Mouse (Mus musculus) ovary, postnatal 10 days (tissue): ENCODE measurements around the gene Wfdc12.
"Not testable (repeated sequence)": the region's sequence is repeated elsewhere in the genome, so short reads cannot be mapped to it uniquely, and the experiment has no call there.

Experiments used
- DNase-seq: peaks from one replicate; pipeline ENCODE4 v3.0.0; 2022; ENCODE audit warnings: low spot score

The Wfdc12 gene

DNA sequence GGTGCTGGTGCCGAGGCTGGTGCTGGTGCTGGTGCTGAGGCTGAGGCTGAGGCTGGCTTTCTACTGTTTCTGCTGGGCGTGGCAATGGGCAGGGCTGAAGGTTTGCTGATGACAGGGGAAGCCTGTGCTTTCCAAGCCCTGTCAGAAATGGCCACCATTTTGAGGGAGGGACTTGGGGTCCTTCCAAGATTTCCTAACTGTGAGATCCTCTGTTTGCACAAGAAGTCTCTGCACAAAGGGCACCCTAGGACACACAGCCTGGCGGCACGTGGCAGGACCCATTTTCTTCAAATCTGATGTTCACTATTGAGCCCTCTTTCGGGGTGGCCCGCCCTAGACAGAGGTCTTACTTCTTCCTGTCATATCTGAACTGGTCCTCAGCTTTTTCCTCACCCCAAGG, at the start of gene Wfdc12:
TSS of gene Wfdc12 (minus strand) at position 33 of the 400 bp plus-strand sequence.
- no peak for DNase-seq

DNA sequence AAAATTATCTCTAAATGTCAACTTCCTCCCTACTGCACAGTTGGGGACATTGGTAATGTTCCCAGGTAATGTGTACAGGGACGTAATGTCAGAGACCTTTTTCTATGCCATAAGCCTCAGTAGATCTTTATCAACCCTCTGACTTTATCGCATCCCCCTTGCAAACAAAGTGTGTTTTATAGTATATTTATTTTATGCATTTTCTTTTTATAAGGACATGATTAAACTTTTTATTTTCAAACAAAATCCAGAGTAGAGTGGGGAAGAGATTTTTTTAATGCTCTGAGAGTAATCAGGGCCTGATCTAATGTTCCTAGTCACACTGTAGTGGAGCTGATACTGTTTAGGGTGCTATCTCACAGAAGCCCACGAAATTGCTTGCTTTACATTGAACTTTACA, 48.0 kb upstream of the Wfdc12 start, which contains the start of gene Svs2:
TSS of gene Svs2 (minus strand) at position 101 of the 400 bp plus-strand sequence.
- DNase-seq: no peak

GRCm38 (mm10) chr2:164232671-164233070, 42.3 kb upstream of the Wfdc12 start:
- DNase-seq: no peak

DNA sequence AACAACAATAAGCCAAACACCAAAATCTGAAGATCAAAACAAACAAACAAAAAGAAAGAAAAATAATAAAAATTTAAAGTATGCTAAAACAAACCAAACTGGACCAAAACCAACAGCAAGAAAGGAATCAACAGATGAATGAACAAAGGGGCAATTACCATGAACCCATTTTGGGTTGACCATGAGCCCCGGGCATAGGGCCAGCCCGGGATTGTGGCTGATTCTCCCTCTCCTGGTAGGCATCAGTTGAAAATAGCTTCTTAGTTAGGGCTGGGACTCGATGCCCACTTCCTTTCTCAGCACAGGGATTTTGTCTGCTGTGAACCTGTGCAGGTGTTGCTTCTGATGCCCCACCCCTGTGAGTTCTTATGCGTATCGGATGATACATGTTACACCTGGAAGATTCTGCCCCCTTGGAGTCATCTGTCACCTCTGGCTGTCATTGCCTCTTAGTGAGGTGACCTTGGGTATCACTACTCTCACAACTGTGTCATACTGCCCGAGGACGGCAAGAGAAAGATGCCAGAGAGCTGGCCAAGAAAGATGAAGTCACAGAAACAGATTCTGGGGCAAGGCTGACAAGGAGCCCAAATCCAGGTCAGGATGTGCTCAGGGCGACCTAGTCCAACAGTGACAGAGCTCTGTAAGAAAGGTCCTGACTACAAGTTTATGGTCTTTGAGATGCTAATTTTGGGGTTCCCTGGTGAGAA, 38.1 kb upstream of the Wfdc12 start:
- no peak for DNase-seq

DNA sequence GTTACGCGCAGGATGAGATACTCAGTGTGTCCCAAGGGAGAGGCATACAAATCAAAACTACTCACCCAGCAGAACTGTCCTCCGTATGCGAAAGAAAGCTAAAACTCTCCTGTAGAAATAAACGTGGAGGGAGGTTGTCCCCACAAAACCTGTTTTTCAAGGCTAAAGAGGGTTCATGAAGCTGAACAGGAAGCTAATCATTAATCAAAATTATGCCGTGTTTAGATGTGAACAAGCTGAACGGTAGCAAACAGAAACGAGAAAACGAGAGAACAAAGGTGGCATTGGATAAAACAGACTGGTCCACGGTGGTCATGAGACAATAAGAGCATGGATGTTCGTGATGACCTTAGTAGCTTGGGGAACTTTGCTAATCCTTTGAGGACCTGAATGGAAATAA, 31.1 kb upstream of the Wfdc12 start, which contains the start of gene Wfdc15b:
TSS of gene Wfdc15b (minus strand) at position 139 of the 400 bp plus-strand sequence.
- no peak for DNase-seq

DNA sequence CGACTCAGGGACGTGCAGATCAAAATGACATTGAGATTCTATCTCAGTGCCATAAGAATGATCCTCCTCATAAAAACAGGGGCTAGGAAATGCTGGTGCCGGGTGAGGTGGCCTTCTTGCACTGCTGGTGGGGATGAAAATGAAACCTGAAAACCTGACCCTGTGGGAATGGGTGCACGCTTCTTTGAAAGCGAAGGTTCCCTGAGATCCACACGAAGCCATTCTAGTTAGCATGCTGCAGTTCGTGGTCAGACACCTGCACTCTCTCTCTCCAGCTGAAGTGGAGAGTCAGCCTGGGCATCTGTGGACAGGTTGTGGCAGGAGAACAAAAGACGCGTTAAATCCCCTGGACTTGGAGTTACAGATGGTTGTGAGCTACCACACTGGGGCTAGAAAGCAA, 28.9 kb upstream of the Wfdc12 start:
- no peak for DNase-seq

DNA sequence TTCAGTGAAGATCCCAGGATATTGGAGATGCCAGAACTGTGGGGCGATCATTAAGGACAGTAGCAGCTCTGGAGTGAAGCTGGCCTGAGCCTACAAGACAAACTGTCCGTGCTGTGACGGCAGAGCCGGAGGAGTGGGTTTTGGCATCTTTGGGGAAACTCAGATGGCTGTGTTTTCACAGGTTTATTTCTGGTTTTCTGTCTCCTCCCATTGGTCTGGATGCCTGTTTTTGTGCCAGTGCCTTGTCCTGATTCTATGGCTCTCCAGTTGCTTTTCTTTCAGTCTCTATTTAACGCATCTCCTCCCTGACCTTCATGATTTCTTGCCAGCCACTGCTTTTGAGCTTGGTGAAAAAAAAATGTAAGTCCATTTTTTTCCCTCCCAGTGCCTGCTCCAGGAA, 22.3 kb upstream of the Wfdc12 start:
- no peak for DNase-seq

DNA sequence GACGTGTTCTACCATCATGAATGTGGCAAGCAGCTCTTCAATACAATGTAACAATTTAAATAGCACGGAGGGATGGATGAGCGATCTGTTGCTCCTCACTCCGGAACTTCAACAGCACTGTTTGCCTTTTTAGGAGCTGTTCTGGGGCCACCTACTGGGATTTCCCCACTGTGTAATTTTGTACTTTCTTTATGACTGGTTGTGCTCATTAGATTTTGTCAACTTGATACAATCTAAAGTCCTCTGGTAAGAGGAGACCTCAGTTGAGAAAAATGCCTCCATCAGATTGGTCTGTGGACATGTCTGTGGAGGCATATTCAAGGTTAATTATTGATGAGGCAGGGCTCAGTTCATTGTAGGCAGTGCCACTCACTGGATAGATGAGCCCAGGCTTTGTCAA, 20.5 kb upstream of the Wfdc12 start:
- no peak for DNase-seq

GRCm38 (mm10) chr2:164206676-164207075, 16.3 kb upstream of the Wfdc12 start:
- DNase-seq: no peak

DNA sequence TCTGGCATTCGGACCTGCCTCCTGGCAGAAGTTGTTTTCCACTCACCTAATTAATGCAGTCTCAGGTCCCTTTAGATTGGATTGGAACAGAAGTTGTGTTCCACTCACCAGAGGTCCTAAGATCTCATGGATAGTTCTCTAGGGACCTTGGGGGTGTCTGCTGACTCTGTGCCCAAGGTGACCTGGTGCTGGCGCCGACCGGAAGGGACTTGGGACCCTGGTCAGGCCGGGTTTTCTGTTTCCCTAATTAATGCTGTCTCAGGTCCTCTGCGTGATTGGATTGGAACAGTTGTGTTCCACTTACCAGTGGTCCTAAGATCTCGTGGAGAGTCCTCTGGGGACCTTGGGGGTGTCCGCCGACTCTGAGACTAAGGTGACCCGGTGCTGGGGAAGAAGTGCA, 15.6 kb upstream of the Wfdc12 start:
- DNase-seq: not testable (repeated sequence)

- DNase-seq: no peak
Measured at GRCm38 (mm10) chr2:164199626-164200327, 9.4 kb upstream of the Wfdc12 start, which contains the start of gene Wfdc15a. Wfdc15a (minus strand) TSS chr2:164200130.

DNA sequence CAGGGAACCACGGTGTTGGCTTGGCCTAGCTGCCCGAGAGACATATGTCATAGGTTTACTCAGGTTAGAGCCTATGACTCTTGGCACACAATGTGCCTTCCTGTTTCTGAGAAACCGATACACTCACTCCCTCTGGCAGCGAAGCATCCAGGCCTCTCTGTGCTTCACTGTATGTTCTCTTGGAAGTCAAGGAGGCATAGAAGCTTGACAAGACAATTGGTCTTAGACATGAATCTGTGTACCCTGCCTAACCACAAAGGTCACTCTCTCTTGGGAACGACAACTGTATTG, 6.2 kb upstream of the Wfdc12 start:
- no peak for DNase-seq

DNA sequence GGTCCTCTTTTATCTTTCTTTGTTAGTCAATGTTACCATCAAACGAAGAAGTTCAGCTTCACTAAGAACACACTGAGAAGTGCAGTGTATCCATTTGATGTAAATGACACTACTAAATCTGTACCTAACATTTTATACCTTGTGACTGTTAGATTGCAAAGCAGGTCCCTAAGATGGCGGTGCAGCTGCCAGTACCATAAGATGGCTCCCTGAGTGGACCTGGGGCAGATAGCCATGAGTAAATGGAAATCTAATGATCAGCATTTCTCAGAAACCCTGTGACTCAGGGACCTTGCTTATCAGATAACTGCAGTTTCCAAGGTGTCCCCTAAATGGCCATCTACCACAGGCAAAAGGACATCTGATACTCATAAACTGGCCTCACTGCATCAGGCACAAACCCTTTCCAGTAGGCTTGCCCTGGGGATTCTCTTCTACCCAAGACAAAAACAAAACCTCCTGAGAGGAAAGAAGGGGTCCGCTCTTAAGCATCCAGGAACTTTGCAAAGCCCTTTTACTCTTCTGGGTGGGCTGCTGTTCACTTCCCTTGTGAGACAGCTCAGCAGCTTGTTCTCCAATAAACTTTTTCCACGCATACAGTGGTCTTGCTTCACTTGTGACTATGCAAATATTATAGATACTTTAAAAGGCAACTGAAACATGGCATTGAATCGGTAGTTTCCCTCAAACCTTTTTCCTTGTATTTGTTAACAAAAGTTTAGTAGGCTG, 5.7 kb upstream of the Wfdc12 start:
- no peak for DNase-seq

GRCm38 (mm10) chr2:164194959-164195630, 4.7 kb upstream of the Wfdc12 start:
- no peak for DNase-seq

GRCm38 (mm10) chr2:164192279-164192678, 1.9 kb upstream of the Wfdc12 start:
- DNase-seq: no peak

DNA sequence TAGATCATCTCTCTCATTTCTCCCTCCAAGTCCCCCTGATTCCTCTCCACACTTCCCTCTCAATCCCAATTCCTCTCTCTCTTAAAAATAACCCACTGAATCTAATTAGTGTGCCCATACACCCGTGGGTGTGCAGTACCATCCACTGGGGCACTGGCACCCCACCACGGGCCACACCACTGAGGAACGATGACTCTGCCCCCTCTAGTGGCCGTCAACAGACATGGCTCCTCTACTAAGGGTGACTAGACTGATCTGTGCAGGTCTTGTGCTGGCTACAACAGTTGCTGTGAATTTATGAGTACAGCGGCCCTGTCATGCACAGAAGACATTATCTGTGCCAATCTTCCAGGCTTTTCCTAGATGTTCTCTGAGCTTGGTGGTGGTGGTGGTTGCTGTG, 1.7 kb downstream of the Wfdc12 start:
- DNase-seq: no peak

DNA sequence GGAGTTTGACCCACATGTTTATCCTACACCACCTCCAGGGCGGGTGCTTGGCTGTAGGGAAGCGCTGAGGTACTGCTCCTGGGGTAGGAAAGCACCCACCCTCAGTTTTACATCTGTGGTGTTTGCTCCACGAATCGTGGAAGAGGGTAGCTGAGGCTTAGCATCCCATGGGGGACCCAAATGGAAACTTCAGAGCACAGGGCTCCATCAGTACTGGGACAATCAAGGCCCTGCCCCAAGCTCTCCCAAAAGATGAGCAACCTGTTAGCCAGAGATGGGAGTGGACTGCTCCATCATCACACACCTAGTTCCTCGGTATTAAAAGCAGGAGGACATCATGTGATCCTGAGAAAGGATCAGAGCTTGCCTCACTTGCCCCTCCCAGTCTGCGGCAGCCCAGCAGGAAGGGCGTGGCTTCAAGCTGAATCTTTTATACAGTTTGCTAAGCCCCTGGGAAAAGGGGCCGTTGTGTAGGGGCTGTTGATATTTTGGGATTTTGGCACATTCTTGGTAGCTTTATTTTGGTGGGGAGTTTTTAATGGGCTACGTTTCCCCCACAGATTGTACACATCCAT, 6.2 kb downstream of the Wfdc12 start:
- no peak for DNase-seq

DNA sequence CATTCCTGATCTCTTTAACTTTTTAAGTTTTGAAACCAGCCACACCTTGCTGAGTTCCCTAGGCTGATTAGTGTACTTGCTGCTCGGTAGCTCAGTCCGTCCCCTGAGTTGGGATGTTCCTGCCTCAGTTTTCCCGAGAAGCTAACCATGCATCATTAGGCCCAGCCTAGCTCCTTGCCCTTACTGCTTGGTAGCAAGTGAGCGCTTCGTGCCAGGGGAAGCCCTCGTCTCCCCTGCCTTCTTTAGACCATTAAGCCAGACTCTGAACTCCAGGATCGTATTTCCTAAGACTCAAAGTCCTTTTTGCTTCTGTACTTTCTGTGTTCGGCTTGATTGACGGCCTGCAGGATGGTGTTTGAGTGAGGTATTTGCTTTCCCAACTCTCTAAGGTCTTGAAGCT, 7.1 kb downstream of the Wfdc12 start:
- no peak for DNase-seq

GRCm38 (mm10) chr2:164182692-164183255, 7.6 kb downstream of the Wfdc12 start, which contains the start of gene Wfdc5:
Wfdc5 (minus strand) TSS chr2:164182742.
- no peak for DNase-seq

GRCm38 (mm10) chr2:164180770-164181169, 9.6 kb downstream of the Wfdc12 start:
- no peak for DNase-seq

GRCm38 (mm10) chr2:164180124-164180523, 10.3 kb downstream of the Wfdc12 start:
- DNase-seq: no peak

- DNase-seq: no peak
Measured at GRCm38 (mm10) chr2:164177831-164178230, 12.6 kb downstream of the Wfdc12 start.
